Mouse (Mus musculus): Measurements from ENCODE around the gene Tspoap1. TPM values are rescaled to one million over a fixed set of nuclear protein-coding genes. Genes with fewer than 3 reads are reported as not detected.
A peak's percentile ranks its signal among the peaks of the same experiment; 100 is the strongest.

The Tspoap1 gene
- polyA plus RNA-seq, 1 experiment from 2014 or later = 0.26 TPM

GRCm38 (mm10) chr11:87762702-87763385 lies 2.5 kb downstream of the Tspoap1 start:
- WGBS = 32% methylated on average over 12 of the region's 12 CpGs
- Histone ChIP-seq H3K9ac (ENCODE audit: low read length) (no peak overlapping the region), H3K27ac (replicated peaks in 1 of 2; ENCODE audit: control insufficient read depth in 1 of 2, insufficient read depth in 1 of 2, low read depth in 2 of 2, low read length in 2 of 2) (no peak overlapping the region), H3K9me3 (ENCODE audit: control insufficient read depth, low read length) (no peaks in the 10 kb centered on the region), H3K36me3 (ENCODE audit: control insufficient read depth, insufficient read depth, low read length) (no peaks in the 10 kb centered on the region), H3K27me3 (ENCODE audit: control insufficient read depth, insufficient read depth, low read length) (peaks cover 91% of the 10 kb centered on the region), H3K4me2 (ENCODE audit: low read length) (peak overlapping the region; percentile 75; the same call in 1 of the 2 replicates), H3K4me3 (ENCODE audit: control insufficient read depth in 1 of 2, insufficient read depth in 1 of 2, low read depth in 1 of 2, low read length in 2 of 2) (no peak overlapping the region), H3K4me1 (ENCODE audit: control insufficient read depth in 2 of 2, insufficient read depth in 2 of 2, low read length in 2 of 2) (peaks cover 6 to 15% of the 10 kb centered on the region in 2 experiments; a peak in 3 of 4 replicates)
- no peak for ATAC-seq (ENCODE audit: insufficient number of reproducible peaks, insufficient read depth, low FRiP score, low read depth)

- peaks cover 98% of the 10 kb centered on the region for H3K27me3 ChIP-seq (ENCODE audit: control insufficient read depth, insufficient read depth, low read length)
- 3% methylated on average over 17 of the region's 17 CpGs for WGBS
- H3K9me3 ChIP-seq (ENCODE audit: control insufficient read depth, low read length) = no peaks in the 10 kb centered on the region
- H3K9ac ChIP-seq (ENCODE audit: low read length) = no peak overlapping the region; the same call in 1 of the 2 replicates
- peak overlapping the region; percentile 37 to 40 for H3K4me3 ChIP-seq (ENCODE audit: control insufficient read depth in 1 of 2, insufficient read depth in 1 of 2, low read depth in 1 of 2, low read length in 2 of 2)
- ATAC-seq (ENCODE audit: insufficient number of reproducible peaks, insufficient read depth, low FRiP score, low read depth) = no peak
- peak overlapping the region; percentile 75 for H3K4me2 ChIP-seq (ENCODE audit: low read length)
- H3K36me3 ChIP-seq (ENCODE audit: control insufficient read depth, insufficient read depth, low read length) = no peaks in the 10 kb centered on the region
- H3K4me1 ChIP-seq (ENCODE audit: control insufficient read depth in 2 of 2, insufficient read depth in 2 of 2, low read length in 2 of 2) = peaks cover 6 to 15% of the 10 kb centered on the region in 2 experiments; a peak in 3 of 4 replicates
- H3K27ac ChIP-seq (replicated peaks in 1 of 2; ENCODE audit: control insufficient read depth in 1 of 2, insufficient read depth in 1 of 2, low read depth in 2 of 2, low read length in 2 of 2) = no peak overlapping the region
Observed at GRCm38 (mm10) chr11:87763511-87763987, 3.2 kb downstream of the Tspoap1 start.

GRCm38 (mm10) chr11:87763988-87764876 lies 3.9 kb downstream of the Tspoap1 start:
- H3K27ac ChIP-seq (replicated peaks in 1 of 2; ENCODE audit: control insufficient read depth in 1 of 2, insufficient read depth in 1 of 2, low read depth in 2 of 2, low read length in 2 of 2) = no peak overlapping the region
- no peak; the same call in 1 of the 2 replicates for ATAC-seq (ENCODE audit: insufficient number of reproducible peaks, insufficient read depth, low FRiP score, low read depth)

GRCm38 (mm10) chr11:87768745-87769144 lies 8.4 kb downstream of the Tspoap1 start:
- peaks cover 49% of the 10 kb centered on the region for H3K27me3 ChIP-seq (ENCODE audit: control insufficient read depth, insufficient read depth, low read length)
- ATAC-seq (ENCODE audit: insufficient number of reproducible peaks, insufficient read depth, low FRiP score, low read depth) = no peak
- WGBS = 69% methylated on average over 4 of the region's 4 CpGs
- H3K4me2 ChIP-seq (ENCODE audit: low read length) = no peak overlapping the region
- no peak overlapping the region for H3K9ac ChIP-seq (ENCODE audit: low read length)
- H3K9me3 ChIP-seq (ENCODE audit: control insufficient read depth, low read length) = no peaks in the 10 kb centered on the region
- H3K36me3 ChIP-seq (ENCODE audit: control insufficient read depth, insufficient read depth, low read length) = no peaks in the 10 kb centered on the region
- no peak overlapping the region for H3K27ac ChIP-seq (replicated peaks in 1 of 2; ENCODE audit: control insufficient read depth in 1 of 2, insufficient read depth in 1 of 2, low read depth in 2 of 2, low read length in 2 of 2)
- no peak overlapping the region for H3K4me3 ChIP-seq (ENCODE audit: control insufficient read depth in 1 of 2, insufficient read depth in 1 of 2, low read depth in 1 of 2, low read length in 2 of 2)
- peaks cover 3 to 10% of the 10 kb centered on the region in 2 experiments; a peak in 3 of 4 replicates for H3K4me1 ChIP-seq (ENCODE audit: control insufficient read depth in 2 of 2, insufficient read depth in 2 of 2, low read length in 2 of 2)

More at GRCm38 (mm10) chr11:87763988-87764876, 3.9 kb downstream of the Tspoap1 start:
- 2% methylated on average over 65 of the region's 65 CpGs for WGBS
- H3K4me2 ChIP-seq (ENCODE audit: low read length) = peak overlapping the region; percentile 75
- peaks cover 93% of the 10 kb centered on the region for H3K27me3 ChIP-seq (ENCODE audit: control insufficient read depth, insufficient read depth, low read length)
- no peaks in the 10 kb centered on the region for H3K9me3 ChIP-seq (ENCODE audit: control insufficient read depth, low read length)
- peak overlapping the region; percentile 37 to 40 for H3K4me3 ChIP-seq (ENCODE audit: control insufficient read depth in 1 of 2, insufficient read depth in 1 of 2, low read depth in 1 of 2, low read length in 2 of 2)
- no peaks in the 10 kb centered on the region for H3K36me3 ChIP-seq (ENCODE audit: control insufficient read depth, insufficient read depth, low read length)
- H3K9ac ChIP-seq (ENCODE audit: low read length) = peak overlapping the region; percentile 62
- H3K4me1 ChIP-seq (ENCODE audit: control insufficient read depth in 2 of 2, insufficient read depth in 2 of 2, low read length in 2 of 2) = peaks cover 6 to 15% of the 10 kb centered on the region in 2 experiments; a peak in 3 of 4 replicates

GRCm38 (mm10) chr11:87770989-87771388 lies 10.6 kb downstream of the Tspoap1 start:
- H3K9me3 ChIP-seq (ENCODE audit: control insufficient read depth, low read length) = no peaks in the 10 kb centered on the region
- no peak for ATAC-seq (ENCODE audit: insufficient number of reproducible peaks, insufficient read depth, low FRiP score, low read depth)
- H3K9ac ChIP-seq (ENCODE audit: low read length) = no peak overlapping the region
- no peaks in the 10 kb centered on the region for H3K4me1 ChIP-seq (ENCODE audit: control insufficient read depth in 2 of 2, insufficient read depth in 2 of 2, low read length in 2 of 2)
- no peak overlapping the region for H3K27ac ChIP-seq (replicated peaks in 1 of 2; ENCODE audit: control insufficient read depth in 1 of 2, insufficient read depth in 1 of 2, low read depth in 2 of 2, low read length in 2 of 2)
- no peak overlapping the region for H3K4me3 ChIP-seq (ENCODE audit: control insufficient read depth in 1 of 2, insufficient read depth in 1 of 2, low read depth in 1 of 2, low read length in 2 of 2)
- no peaks in the 10 kb centered on the region for H3K36me3 ChIP-seq (ENCODE audit: control insufficient read depth, insufficient read depth, low read length)
- whole genome bisulfite sequencing = 49% methylated on average over 3 of the region's 3 CpGs
- H3K27me3 ChIP-seq (ENCODE audit: control insufficient read depth, insufficient read depth, low read length) = peaks cover 27% of the 10 kb centered on the region
- H3K4me2 ChIP-seq (ENCODE audit: low read length) = no peak overlapping the region

- WGBS = 79% methylated on average over 3 of the region's 3 CpGs
- ATAC-seq (ENCODE audit: insufficient number of reproducible peaks, insufficient read depth, low FRiP score, low read depth) = no peak
- no peaks in the 10 kb centered on the region for H3K9me3 ChIP-seq (ENCODE audit: control insufficient read depth, low read length)
- H3K4me2 ChIP-seq (ENCODE audit: low read length) = no peak overlapping the region
- H3K9ac ChIP-seq (ENCODE audit: low read length) = no peak overlapping the region
- no peaks in the 10 kb centered on the region for H3K36me3 ChIP-seq (ENCODE audit: control insufficient read depth, insufficient read depth, low read length)
- no peak overlapping the region for H3K4me3 ChIP-seq (ENCODE audit: control insufficient read depth in 1 of 2, insufficient read depth in 1 of 2, low read depth in 1 of 2, low read length in 2 of 2)
- H3K27me3 ChIP-seq (ENCODE audit: control insufficient read depth, insufficient read depth, low read length) = peaks cover 19% of the 10 kb centered on the region
- no peaks in the 10 kb centered on the region for H3K4me1 ChIP-seq (ENCODE audit: control insufficient read depth in 2 of 2, insufficient read depth in 2 of 2, low read length in 2 of 2)
- no peak overlapping the region for H3K27ac ChIP-seq (replicated peaks in 1 of 2; ENCODE audit: control insufficient read depth in 1 of 2, insufficient read depth in 1 of 2, low read depth in 2 of 2, low read length in 2 of 2)
Observed at GRCm38 (mm10) chr11:87772354-87772753, 12.0 kb downstream of the Tspoap1 start.

GRCm38 (mm10) chr11:87778100-87778765 lies 17.9 kb downstream of the Tspoap1 start:
- peak overlapping the region; percentile 75 for H3K4me2 ChIP-seq (ENCODE audit: low read length)
- H3K9me3 ChIP-seq (ENCODE audit: control insufficient read depth, low read length) = no peaks in the 10 kb centered on the region
- peak overlapping the region; percentile 22 to 39 for H3K4me3 ChIP-seq (ENCODE audit: control insufficient read depth in 1 of 2, insufficient read depth in 1 of 2, low read depth in 1 of 2, low read length in 2 of 2)
- H3K9ac ChIP-seq (ENCODE audit: low read length) = peak overlapping the region; percentile 64
- H3K36me3 ChIP-seq (ENCODE audit: control insufficient read depth, insufficient read depth, low read length) = no peaks in the 10 kb centered on the region
- 10% methylated on average over 29 of the region's 32 CpGs for WGBS
- peak; percentile 40; the same call in 1 of the 2 replicates for ATAC-seq (ENCODE audit: insufficient number of reproducible peaks, insufficient read depth, low FRiP score, low read depth)
- H3K27me3 ChIP-seq (ENCODE audit: control insufficient read depth, insufficient read depth, low read length) = peaks cover 42% of the 10 kb centered on the region
- H3K27ac ChIP-seq (replicated peaks in 1 of 2; ENCODE audit: control insufficient read depth in 1 of 2, insufficient read depth in 1 of 2, low read depth in 2 of 2, low read length in 2 of 2) = no peak overlapping the region
- peaks cover 3 to 13% of the 10 kb centered on the region in 2 experiments; a peak in 3 of 4 replicates for H3K4me1 ChIP-seq (ENCODE audit: control insufficient read depth in 2 of 2, insufficient read depth in 2 of 2, low read length in 2 of 2)
